Mouse (Mus musculus): ENCODE results near the gene Gm9936. TPM values are rescaled to one million over a fixed set of nuclear protein-coding genes. Genes with fewer than 3 reads are reported as not detected.
"Not testable (repeated sequence)": the region's sequence is repeated elsewhere in the genome, so short reads cannot be mapped to it uniquely, and the experiment has no call there.

Gm9936 gene
- total RNA-seq (2018; cell fraction: chromatin; rRNA removed) = not detected
- total RNA-seq (2018; cell fraction: cytosol; rRNA removed) = not detected
- total RNA-seq (2018; cell fraction: nucleus; rRNA removed) = not detected
- polyA plus RNA-seq (2018) = not detected in 3 replicates

DNA sequence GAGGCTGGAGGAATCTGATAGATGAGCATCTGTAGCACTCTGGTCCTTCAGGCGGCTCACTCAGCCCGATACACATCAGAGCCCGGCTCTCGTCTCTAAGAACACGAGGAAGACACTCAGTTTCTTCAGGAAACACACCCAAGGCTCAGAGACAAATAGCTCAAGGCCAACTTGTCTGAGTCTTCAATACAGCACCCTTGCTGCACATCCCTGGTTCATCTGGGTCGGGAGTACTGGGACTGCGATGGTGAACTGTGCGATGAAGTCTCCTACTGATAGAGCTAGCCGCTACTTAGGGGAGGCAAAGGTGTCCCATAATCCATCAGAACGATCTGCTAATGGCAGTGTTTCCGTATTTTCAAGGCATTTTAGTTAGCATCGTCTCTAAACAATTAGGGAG, at the start of gene Gm9936:
Gm9936 (minus strand) TSS at position 101 of the 400 bp plus-strand sequence.
- Histone ChIP-seq H3K79me2 (ENCODE audit: inconsistent target) (no peaks in the 10 kb centered on the region), H3K36me3 (ENCODE audit: inconsistent target) (no peaks in the 10 kb centered on the region), H3K27ac (no peak within 1 kb of the TSS), H3K4me3 (ENCODE audit: inconsistent target) (no peak within 1 kb of the TSS)
- 89% methylated on average over 12 of the region's 12 CpGs for WGBS (ENCODE audit: missing documents)

DNA sequence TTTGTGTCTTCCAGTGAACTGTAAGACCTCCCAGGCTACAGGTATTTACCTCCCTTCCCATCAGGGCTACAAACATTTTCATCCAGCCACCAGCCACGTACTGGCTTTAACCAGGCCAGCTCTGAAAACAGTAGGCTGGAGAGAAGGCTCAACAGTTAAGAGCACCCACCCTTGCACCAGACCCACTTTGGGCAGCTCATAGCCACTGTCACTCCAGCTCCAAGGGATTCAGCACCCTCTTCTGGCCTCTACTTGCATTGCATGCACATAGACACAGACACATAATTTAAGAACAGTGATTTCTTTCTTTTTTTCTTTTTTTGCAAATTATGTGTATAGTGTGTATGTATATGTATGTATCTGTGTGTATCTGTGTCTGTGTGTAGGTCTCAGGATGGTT, 43.9 kb upstream of the Gm9936 start:
- Histone ChIP-seq H3K79me2 (ENCODE audit: inconsistent target) (peaks cover 54% of the 10 kb centered on the region), H3K36me3 (ENCODE audit: inconsistent target) (peaks cover 79% of the 10 kb centered on the region), H3K27ac (no peak overlapping the region), H3K4me3 (ENCODE audit: inconsistent target) (no peak overlapping the region)
- WGBS (ENCODE audit: missing documents) = 76% methylated on average over 1 of the region's 1 CpGs

DNA sequence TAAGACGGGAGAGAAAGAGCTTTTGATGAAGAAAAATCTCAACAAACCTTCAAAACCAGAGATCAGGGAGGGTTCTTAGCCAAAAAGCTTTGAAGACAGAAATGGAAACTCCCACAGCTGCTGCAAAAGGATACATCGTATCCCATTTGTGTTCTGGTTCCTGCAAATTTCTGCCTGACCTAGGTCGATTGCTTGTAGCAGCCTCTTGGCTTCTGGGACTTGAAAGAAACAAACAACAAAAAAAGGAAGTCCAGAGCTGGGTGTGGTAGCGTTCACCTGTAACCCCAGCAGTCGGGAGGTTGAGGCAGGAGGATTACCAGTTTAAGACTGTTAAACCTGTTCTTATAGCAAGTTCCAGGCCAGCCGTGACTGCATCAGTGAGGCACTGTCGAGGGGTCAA, 40.4 kb upstream of the Gm9936 start:
- Histone ChIP-seq H3K79me2 (ENCODE audit: inconsistent target) (peaks cover 55% of the 10 kb centered on the region), H3K4me3 (ENCODE audit: inconsistent target) (peak overlapping the region; percentile 91), H3K27ac (no peak overlapping the region), H3K36me3 (ENCODE audit: inconsistent target) (peaks cover 43% of the 10 kb centered on the region)
- WGBS (ENCODE audit: missing documents) = 34% methylated on average over 7 of the region's 7 CpGs

DNA sequence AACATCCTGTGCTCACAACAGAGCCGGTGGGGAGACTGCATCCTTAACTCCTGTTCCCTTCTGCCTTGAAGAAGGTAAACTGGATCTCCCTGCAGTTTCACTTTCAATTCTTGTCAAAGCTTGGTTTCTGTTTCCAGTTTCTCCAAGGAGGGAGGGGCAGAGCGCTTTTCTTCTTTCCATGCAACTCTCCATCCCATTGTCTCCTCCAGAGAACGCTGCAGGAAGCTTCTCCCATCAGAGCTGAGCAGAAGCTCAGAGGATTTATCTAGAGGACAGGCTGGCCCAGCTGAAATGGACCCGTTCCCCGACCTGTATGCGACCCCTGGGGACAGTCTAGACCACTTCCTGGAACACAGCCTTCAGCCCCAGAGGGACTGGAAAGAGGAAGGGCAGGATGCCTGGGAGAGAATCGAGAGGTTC, 38.9 kb upstream of the Gm9936 start:
- 5% methylated on average over 7 of the region's 7 CpGs for WGBS (ENCODE audit: missing documents)
- Histone ChIP-seq H3K4me3 (ENCODE audit: inconsistent target) (peak overlapping the region; percentile 91), H3K79me2 (ENCODE audit: inconsistent target) (peaks cover 51% of the 10 kb centered on the region), H3K36me3 (ENCODE audit: inconsistent target) (peaks cover 28% of the 10 kb centered on the region), H3K27ac (peak overlapping the region; percentile 82)

DNA sequence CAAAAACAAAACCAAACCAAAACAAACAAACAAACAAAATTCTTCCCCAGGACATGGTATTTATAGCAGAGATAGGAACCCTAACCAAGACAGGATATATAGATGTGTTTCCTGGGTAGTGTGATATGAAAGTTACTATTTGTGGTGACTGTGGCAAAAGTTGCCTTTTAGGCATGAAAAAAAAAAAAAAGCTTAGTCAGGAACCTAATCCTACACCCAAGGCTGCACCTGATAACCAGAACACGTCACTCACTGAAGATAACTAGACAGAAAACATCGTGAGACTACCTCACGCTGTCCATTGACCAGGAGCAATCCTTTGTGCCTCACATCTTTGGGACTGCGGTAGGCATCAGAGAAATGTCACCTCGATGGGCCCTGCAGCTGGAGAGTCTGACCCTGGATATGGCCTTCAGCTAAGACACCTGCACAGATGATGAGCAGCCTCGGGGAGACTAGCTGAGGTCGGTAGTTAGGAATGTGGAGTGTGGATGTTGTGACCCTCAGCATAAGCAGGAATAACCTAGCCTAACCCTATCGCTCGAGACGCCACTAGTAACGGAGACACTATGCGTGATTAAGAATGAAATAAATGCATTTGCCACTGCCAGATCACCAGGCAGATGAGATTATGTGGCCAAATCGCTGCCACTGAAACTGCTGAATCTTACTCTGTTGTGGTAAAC, 38.3 kb upstream of the Gm9936 start, which contains the start of gene Oasl2:
Oasl2 (plus strand) TSS at position 249 of the 686 bp plus-strand sequence.
- H3K79me2 ChIP-seq (ENCODE audit: inconsistent target) = peaks cover 45% of the 10 kb centered on the region
- peak within 1 kb of the TSS; percentile 82 for H3K27ac ChIP-seq
- H3K4me3 ChIP-seq (ENCODE audit: inconsistent target) = peak within 1 kb of the TSS; percentile 91
- H3K36me3 ChIP-seq (ENCODE audit: inconsistent target) = peaks cover 23% of the 10 kb centered on the region
- WGBS (ENCODE audit: missing documents) = 39% methylated on average over 13 of the region's 13 CpGs

DNA sequence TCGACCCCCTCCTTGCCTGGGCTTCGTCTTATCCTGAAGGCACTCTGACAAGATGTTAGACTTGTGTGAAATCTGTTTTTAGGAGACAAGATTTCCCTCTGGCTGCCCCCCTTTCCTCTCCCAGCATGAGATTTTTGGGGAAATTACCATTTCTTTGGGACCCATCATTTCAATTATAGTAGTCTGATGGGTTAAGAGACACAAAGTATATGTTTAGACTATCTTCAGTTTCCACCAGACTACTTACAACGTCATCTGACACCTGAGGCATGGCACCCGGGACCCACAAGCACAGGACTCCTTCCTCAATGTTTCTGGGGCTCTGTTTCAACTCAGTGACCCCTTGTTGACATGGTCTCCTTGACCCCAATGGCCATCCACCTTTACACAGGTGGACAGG, 37.1 kb upstream of the Gm9936 start:
- WGBS (ENCODE audit: missing documents) = 88% methylated on average over 4 of the region's 4 CpGs
- Histone ChIP-seq H3K27ac (no peak overlapping the region), H3K79me2 (ENCODE audit: inconsistent target) (peaks cover 32% of the 10 kb centered on the region), H3K36me3 (ENCODE audit: inconsistent target) (peaks cover 10% of the 10 kb centered on the region), H3K4me3 (ENCODE audit: inconsistent target) (no peak overlapping the region)

DNA sequence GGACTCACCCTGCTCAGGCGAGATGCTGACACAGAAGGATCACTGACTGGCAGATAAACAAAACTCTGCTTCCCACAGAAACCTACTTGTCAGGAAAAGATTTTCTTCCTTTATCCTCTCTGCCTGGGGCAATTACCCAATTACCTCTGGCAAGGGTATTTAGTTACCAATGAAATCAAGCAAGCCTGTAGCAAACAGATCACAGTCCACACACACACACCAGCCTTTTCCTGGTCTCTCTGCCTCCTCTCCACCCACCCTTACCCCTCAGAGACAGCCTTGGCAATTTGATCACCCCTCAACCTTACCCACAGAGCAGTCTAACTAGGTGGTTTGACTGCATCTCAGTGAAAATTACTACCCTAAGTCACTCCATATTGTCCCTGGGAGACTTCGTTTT, 30.5 kb upstream of the Gm9936 start:
- Histone ChIP-seq H3K79me2 (ENCODE audit: inconsistent target) (no peaks in the 10 kb centered on the region), H3K27ac (no peak overlapping the region), H3K4me3 (ENCODE audit: inconsistent target) (no peak overlapping the region), H3K36me3 (ENCODE audit: inconsistent target) (no peaks in the 10 kb centered on the region)
- WGBS (ENCODE audit: missing documents) = 89% methylated on average over 2 of the region's 2 CpGs

DNA sequence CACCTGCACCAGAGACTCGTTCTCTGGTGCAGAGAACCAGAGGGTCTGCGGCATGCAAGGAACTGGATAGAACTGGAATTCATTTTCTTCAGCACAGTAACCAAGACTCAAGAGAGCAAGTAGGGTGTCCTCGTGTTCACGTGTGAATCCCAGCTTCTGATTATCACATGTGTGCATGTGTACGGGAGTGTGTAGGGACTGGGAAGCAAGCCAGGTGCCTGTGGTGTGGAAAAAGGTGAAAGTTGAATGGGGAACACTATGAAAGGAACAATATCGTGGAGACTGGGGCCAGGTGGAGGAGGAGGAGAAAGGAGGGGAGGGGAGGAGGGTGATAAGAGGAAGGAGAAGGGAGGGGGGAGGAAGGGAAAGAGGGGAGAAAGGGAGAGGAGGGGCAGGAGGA, 28.3 kb upstream of the Gm9936 start:
- Histone ChIP-seq H3K79me2 (ENCODE audit: inconsistent target) (no peaks in the 10 kb centered on the region), H3K36me3 (ENCODE audit: inconsistent target) (no peaks in the 10 kb centered on the region), H3K4me3 (ENCODE audit: inconsistent target) (no peak overlapping the region), H3K27ac (no peak overlapping the region)
- 56% methylated on average over 6 of the region's 6 CpGs for WGBS (ENCODE audit: missing documents)

DNA sequence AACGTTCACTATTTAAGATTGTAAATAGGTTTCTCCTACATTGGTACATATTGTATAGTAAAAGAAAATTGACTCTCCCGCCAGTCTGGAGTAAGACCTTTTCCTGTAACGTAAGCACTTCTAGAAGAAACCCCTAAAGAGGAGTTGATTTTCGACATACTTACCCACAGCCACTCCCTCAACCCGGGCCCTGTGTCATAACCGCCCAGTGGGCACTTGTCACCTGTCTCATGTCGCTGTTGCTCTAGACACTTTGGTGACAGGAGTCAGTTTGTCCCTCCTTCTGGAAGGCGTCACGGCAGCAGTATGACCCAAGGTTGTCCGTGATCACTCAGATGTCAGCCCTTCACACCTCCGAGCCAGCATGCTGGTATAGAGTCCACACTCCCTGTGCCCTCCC, 24.5 kb upstream of the Gm9936 start:
- H3K36me3 ChIP-seq (ENCODE audit: inconsistent target) = no peaks in the 10 kb centered on the region
- H3K79me2 ChIP-seq (ENCODE audit: inconsistent target) = no peaks in the 10 kb centered on the region
- H3K27ac ChIP-seq = no peak overlapping the region
- WGBS (ENCODE audit: missing documents) = 74% methylated on average over 11 of the region's 11 CpGs
- H3K4me3 ChIP-seq (ENCODE audit: inconsistent target) = no peak overlapping the region

DNA sequence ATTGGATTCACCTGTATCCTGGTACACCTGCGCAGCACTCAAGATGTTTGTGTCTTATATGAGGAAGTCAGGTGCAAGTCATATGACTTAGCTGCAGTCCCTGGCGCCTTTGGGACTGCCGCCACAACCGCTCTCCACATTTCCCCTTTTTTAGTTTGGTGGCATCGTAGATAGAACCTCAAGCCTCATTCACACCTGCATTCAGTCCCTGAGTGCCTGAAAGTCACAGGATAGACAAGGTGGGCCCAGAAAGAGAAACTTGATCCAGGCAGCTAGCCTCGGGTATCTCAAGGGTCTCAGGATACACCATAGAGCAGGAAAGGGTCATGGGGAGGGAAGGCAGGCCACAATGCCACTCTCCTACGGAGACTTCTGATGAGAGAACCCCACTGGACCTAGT, 23.8 kb upstream of the Gm9936 start:
- WGBS (ENCODE audit: missing documents) = 43% methylated on average over 6 of the region's 7 CpGs
- not testable (repeated sequence) for H3K27ac ChIP-seq; H3K79me2 ChIP-seq (ENCODE audit: inconsistent target); H3K4me3 ChIP-seq (ENCODE audit: inconsistent target); H3K36me3 ChIP-seq (ENCODE audit: inconsistent target)

DNA sequence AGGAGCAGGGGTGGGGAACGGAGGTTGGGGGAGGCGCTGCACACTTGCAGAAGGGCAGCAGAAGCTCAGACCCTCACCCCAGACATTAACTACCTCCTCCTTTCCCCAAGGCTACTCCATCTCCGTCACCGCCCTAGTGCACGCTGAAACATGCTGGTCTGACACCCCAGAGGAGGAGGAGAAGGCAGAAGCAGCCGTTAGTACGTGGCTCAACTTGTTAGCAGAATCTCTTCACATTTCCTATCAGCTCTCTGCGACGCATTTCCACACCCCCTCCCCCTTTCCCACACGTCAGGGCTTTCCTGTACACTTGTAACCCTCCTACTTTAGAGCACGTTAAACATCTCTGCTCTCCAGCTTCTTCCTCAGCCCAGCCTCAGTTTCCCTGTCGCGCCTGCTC, 20.9 kb upstream of the Gm9936 start:
- Histone ChIP-seq H3K4me3 (ENCODE audit: inconsistent target) (no peak overlapping the region), H3K36me3 (ENCODE audit: inconsistent target) (no peaks in the 10 kb centered on the region), H3K79me2 (ENCODE audit: inconsistent target) (no peaks in the 10 kb centered on the region), H3K27ac (no peak overlapping the region)
- WGBS (ENCODE audit: missing documents) = 54% methylated on average over 13 of the region's 13 CpGs

DNA sequence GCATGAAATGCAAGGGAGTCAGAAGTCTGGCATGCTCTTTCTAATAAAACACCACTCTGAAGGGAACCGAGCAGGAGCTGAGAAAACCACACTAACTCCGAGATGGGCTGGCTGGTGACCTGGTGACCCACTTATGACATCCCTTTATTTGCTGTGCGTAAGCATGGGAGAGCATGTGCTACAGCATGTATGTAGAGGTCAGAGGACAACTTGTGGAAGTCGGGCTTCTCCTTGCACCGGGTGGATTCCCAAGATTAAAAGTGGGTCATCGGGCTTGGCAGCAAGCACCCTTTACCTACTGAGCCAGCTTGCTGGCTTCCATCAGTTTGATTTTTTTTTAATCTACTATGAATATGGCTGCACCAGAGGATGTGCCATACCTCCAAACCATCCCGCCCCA, 19.0 kb upstream of the Gm9936 start:
- H3K79me2 ChIP-seq (ENCODE audit: inconsistent target) = no peaks in the 10 kb centered on the region
- H3K27ac ChIP-seq = no peak overlapping the region
- no peaks in the 10 kb centered on the region for H3K36me3 ChIP-seq (ENCODE audit: inconsistent target)
- 91% methylated on average over 7 of the region's 7 CpGs for WGBS (ENCODE audit: missing documents)
- no peak overlapping the region for H3K4me3 ChIP-seq (ENCODE audit: inconsistent target)

DNA sequence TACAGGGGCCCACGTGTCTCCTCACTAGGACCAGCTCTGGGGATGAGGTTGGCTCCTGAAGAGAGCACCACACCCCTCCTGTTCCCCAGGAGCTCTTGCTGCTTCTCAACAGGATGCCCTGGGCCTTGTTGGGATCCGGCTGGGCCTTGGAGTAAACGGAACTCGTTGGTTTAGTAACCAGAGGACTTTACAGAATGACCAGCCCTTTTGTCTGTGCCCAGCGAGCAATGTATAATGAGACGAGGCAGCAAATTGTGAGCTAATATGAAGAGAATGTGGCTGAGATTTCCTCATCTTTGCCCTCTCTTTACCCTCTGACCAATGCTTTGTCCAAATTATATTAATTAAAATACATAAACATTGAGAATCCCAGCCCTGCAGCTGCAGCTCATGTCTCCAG, 17.8 kb upstream of the Gm9936 start:
- Histone ChIP-seq H3K27ac (no peak overlapping the region), H3K36me3 (ENCODE audit: inconsistent target) (no peaks in the 10 kb centered on the region), H3K4me3 (ENCODE audit: inconsistent target) (no peak overlapping the region), H3K79me2 (ENCODE audit: inconsistent target) (no peaks in the 10 kb centered on the region)
- 92% methylated on average over 6 of the region's 6 CpGs for WGBS (ENCODE audit: missing documents)

DNA sequence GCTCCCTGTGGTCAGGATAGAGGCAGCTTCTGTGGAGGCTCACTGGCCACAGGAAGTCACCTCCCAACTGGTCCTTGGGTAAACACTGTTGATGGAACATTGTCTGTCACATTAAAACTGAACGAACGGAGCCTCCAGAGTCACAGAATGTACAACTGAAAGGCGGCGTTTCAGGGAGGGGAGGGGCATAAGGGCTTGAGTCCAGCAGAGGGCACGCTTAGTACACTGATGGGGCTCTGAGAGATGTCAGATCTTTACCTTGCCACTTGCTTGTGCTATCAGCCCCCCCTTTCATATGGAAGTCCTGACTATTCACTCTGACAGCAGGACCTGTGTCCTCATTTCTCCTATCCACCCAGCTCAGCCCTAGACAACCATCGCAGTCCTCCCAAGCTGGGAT, 17.4 kb upstream of the Gm9936 start:
- 37% methylated on average over 6 of the region's 6 CpGs for WGBS (ENCODE audit: missing documents)

DNA sequence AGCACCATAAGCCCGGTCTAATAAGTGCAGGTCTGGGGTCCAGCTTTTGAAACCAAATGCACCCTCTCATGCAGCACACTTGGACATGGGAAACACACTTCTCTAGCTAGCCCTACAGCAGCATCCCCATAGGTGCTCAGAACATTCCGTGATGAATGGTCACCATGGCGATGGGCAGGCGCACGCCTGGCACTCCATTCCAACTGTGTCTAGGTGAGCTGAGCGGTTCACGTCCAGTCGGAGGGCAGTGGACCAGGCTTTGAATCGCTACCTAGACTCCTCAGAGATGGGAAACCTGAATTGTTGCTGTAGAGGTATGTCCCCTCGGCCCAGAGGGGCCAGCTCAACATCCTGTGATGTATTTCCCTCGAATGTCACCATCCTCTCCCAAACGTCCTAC, 6.8 kb upstream of the Gm9936 start:
- H3K27ac ChIP-seq = no peak overlapping the region
- no peaks in the 10 kb centered on the region for H3K79me2 ChIP-seq (ENCODE audit: inconsistent target)
- no peak overlapping the region for H3K4me3 ChIP-seq (ENCODE audit: inconsistent target)

More for the DNA sequence above, 17.4 kb upstream of the Gm9936 start:
- no peak overlapping the region for H3K27ac ChIP-seq
- H3K79me2 ChIP-seq (ENCODE audit: inconsistent target) = no peaks in the 10 kb centered on the region
- no peak overlapping the region for H3K4me3 ChIP-seq (ENCODE audit: inconsistent target)
- no peaks in the 10 kb centered on the region for H3K36me3 ChIP-seq (ENCODE audit: inconsistent target)

DNA sequence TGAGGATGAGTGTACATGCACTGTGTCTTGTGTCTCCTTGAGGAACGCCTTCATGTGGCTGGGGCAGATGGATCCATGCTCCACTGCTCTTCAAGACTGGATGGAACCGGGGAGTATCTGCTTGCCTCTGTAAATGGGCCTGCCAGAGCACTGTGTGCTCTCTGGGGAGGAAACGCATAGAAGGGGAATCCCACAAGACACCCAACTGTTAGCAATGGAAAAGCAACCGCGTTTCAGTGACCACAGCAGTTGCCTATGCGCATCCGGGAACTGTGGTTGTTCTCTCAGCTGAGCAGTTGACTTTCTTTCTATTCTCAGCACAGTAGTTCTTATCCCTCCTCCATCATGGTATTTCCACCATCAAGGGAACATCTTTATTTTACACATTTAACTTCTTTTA, 6.3 kb upstream of the Gm9936 start:
- H3K4me3 ChIP-seq (ENCODE audit: inconsistent target) = no peak overlapping the region
- H3K27ac ChIP-seq = no peak overlapping the region
- H3K36me3 ChIP-seq (ENCODE audit: inconsistent target) = no peaks in the 10 kb centered on the region
- WGBS (ENCODE audit: missing documents) = 64% methylated on average over 7 of the region's 7 CpGs
- no peaks in the 10 kb centered on the region for H3K79me2 ChIP-seq (ENCODE audit: inconsistent target)

More for the DNA sequence above, 6.8 kb upstream of the Gm9936 start:
- H3K36me3 ChIP-seq (ENCODE audit: inconsistent target) = no peaks in the 10 kb centered on the region
- WGBS (ENCODE audit: missing documents) = 96% methylated on average over 12 of the region's 12 CpGs
